ENCODE assay signal across 32 mouse cellular contexts in the genomic region with DNA sequence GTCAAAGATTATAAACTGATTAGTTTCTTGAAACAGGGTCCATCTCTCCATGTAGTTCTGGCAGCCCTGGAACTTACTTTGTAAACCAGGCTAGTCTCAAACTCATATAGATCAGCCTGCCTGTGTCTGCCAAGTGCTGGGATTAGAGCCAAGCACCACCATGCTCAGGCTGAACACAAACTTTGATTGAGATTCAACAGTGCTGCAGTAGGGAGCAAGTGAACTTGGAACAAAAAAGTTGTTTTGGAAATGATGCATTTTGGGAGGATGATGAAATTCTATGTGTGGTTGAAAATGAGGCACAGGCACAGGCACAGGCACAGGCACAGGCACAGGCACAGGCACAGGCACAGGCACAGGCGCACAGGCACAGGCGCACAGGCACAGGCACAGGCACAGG. TPM values are rescaled to one million over a fixed set of nuclear protein-coding genes. Genes with fewer than 3 reads are reported as not detected.
DNase-seq lines count a peak whose midpoint lies in the region; ATAC-seq and TF ChIP-seq lines count a peak whose summit lies in the region.
"Had no signal": no experiment of that assay in that cellular context is flagged by ENCODE, and none has a peak within 500 bp of the region (broad histone marks: within the 10 kb centered on the region; RNA-seq: fewer than 3 reads in every experiment).

No protein-coding gene starts in this region.

- no peak overlapping the region for H3K4me3 ChIP-seq in forebrain, embryonic 14.5 days (ENCODE audit: low read depth, low read length)
- H3K4me3 ChIP-seq in forebrain, embryonic 15.5 days, result no peak overlapping the region
- H3K4me3 ChIP-seq in hindbrain, postnatal 0 days (ENCODE audit: low read length), result no peak overlapping the region
- no peak overlapping the region for H3K4me3 ChIP-seq in hindbrain, embryonic 12.5 days
- H3K4me3 ChIP-seq: heart, embryonic 10.5 days; kidney, embryonic 15.5 days; liver, embryonic 13.5 days; stomach, embryonic 15.5 days had no signal

- no peak overlapping the region for H3K4me2 ChIP-seq in forebrain, embryonic 14.5 days (ENCODE audit: low read length)
- no peak overlapping the region for H3K4me2 ChIP-seq in forebrain, embryonic 15.5 days (replicated peaks)
- H3K4me2 ChIP-seq in hindbrain, postnatal 0 days (ENCODE audit: low read depth, low read length), result no peak overlapping the region
- H3K4me2 ChIP-seq in hindbrain, embryonic 12.5 days (replicated peaks), result no peak overlapping the region
- H3K4me2 ChIP-seq: kidney, embryonic 15.5 days; liver, embryonic 13.5 days; stomach, embryonic 15.5 days had no signal

- no peaks in the 10 kb centered on the region for H3K27me3 ChIP-seq in forebrain, embryonic 14.5 days (replicated peaks; ENCODE audit: control insufficient read depth, insufficient read depth, low read length)
- no peaks in the 10 kb centered on the region for H3K27me3 ChIP-seq in forebrain, embryonic 15.5 days
- H3K27me3 ChIP-seq in hindbrain, postnatal 0 days (ENCODE audit: insufficient read depth, low read length), result no peaks in the 10 kb centered on the region
- H3K27me3 ChIP-seq in hindbrain, embryonic 12.5 days, result no peaks in the 10 kb centered on the region
- H3K27me3 ChIP-seq: CH12.LX; kidney, embryonic 15.5 days; liver, embryonic 13.5 days; stomach, embryonic 15.5 days had no signal

- H3K27ac ChIP-seq in forebrain, embryonic 14.5 days (ENCODE audit: low read depth, low read length), result no peak overlapping the region
- H3K27ac ChIP-seq in forebrain, embryonic 15.5 days (replicated peaks), result no peak overlapping the region
- no peak overlapping the region for H3K27ac ChIP-seq in hindbrain, postnatal 0 days
- H3K27ac ChIP-seq in hindbrain, embryonic 12.5 days, result no peak overlapping the region
- H3K27ac ChIP-seq: heart, embryonic 10.5 days; kidney, embryonic 15.5 days; liver, embryonic 13.5 days; macrophage; stomach, embryonic 15.5 days had no signal

- TF ChIP-seq CTCF in hindbrain, postnatal 0 days (IDR thresholded peaks at IDR 0.05; ENCODE audit: low read depth), result no peak

- no peak overlapping the region for H3K9ac ChIP-seq in forebrain, embryonic 14.5 days (ENCODE audit: low read length)
- H3K9ac ChIP-seq in forebrain, embryonic 15.5 days (replicated peaks), result no peak overlapping the region
- no peak overlapping the region for H3K9ac ChIP-seq in hindbrain, postnatal 0 days (replicated peaks; ENCODE audit: low read length)
- H3K9ac ChIP-seq in hindbrain, embryonic 12.5 days, result no peak overlapping the region
- H3K9ac ChIP-seq: kidney, embryonic 15.5 days; liver, embryonic 13.5 days; stomach, embryonic 15.5 days had no signal

- no peaks in the 10 kb centered on the region for H3K36me3 ChIP-seq in forebrain, embryonic 14.5 days (ENCODE audit: control insufficient read depth, insufficient read depth, low read length)
- H3K36me3 ChIP-seq in forebrain, embryonic 15.5 days, result no peaks in the 10 kb centered on the region
- no peaks in the 10 kb centered on the region for H3K36me3 ChIP-seq in hindbrain, postnatal 0 days (ENCODE audit: insufficient read depth, low read length)
- H3K36me3 ChIP-seq in hindbrain, embryonic 12.5 days, result no peaks in the 10 kb centered on the region
- H3K36me3 ChIP-seq: G1E; heart, embryonic 10.5 days; kidney, embryonic 15.5 days; liver, embryonic 13.5 days; stomach, embryonic 15.5 days had no signal

- no peaks in the 10 kb centered on the region for H3K9me3 ChIP-seq in forebrain, embryonic 14.5 days (replicated peaks; ENCODE audit: control insufficient read depth, low read length)
- H3K9me3 ChIP-seq in forebrain, embryonic 15.5 days, result no peaks in the 10 kb centered on the region
- no peaks in the 10 kb centered on the region for H3K9me3 ChIP-seq in hindbrain, postnatal 0 days (ENCODE audit: low read length)
- no peaks in the 10 kb centered on the region for H3K9me3 ChIP-seq in hindbrain, embryonic 12.5 days (replicated peaks)
- H3K9me3 ChIP-seq: G1E; heart, embryonic 10.5 days; kidney, embryonic 15.5 days; liver, embryonic 13.5 days; stomach, embryonic 15.5 days had no signal

- DNase-seq in forebrain, embryonic 14.5 days (ENCODE audit: low spot score), result peak; percentile 41
- DNase-seq in hindbrain, postnatal 0 days (ENCODE audit: low spot score), result peak; percentile 23
- DNase-seq in right cerebral cortex, postnatal 10 days (ENCODE audit: low spot score in 2 of 2), result peak; percentile 40 to 58
- no peak for DNase-seq in right cerebral cortex, postnatal 36 days (ENCODE audit: low spot score in 2 of 2)
- peak; percentile 82 for DNase-seq in fibroblast of lung, adult 2 months (ENCODE audit: low read depth)
- DNase-seq in cerebellum, adult 9-10 months, result no peak
- DNase-seq: adrenal gland, postnatal 10 days; cerebellum, adult 9-11 months; gastrocnemius, postnatal 10 days; heart, postnatal 4 days; kidney, postnatal 36 days; liver, embryonic 13.5 days; lung, adult 2 months; thymus, postnatal 4 days had no signal

- no peak for ATAC-seq in forebrain, embryonic 14.5 days
- ATAC-seq in forebrain, embryonic 15.5 days (replicated peaks), result no peak
- no peak for ATAC-seq in hindbrain, postnatal 0 days
- no peak for ATAC-seq in hindbrain, embryonic 12.5 days (ENCODE audit: low FRiP score)
- ATAC-seq: activated CD4-positive, CD25-positive, alpha-beta regulatory T cell, adult 4 months; intestine, postnatal 0 days; midbrain, embryonic 16.5 days had no signal

- 90% methylated on average over 2 of the region's 2 CpGs for WGBS in forebrain, embryonic 14.5 days
- 98% methylated on average over 2 of the region's 2 CpGs for WGBS in forebrain, embryonic 15.5 days
- 100% methylated on average over 2 of the region's 2 CpGs for WGBS in hindbrain, postnatal 0 days
- 100% methylated on average over 2 of the region's 2 CpGs for WGBS in hindbrain, embryonic 12.5 days

- no peaks in the 10 kb centered on the region for H3K4me1 ChIP-seq in forebrain, embryonic 14.5 days (ENCODE audit: control insufficient read depth, insufficient read depth, low read length)
- no peaks in the 10 kb centered on the region for H3K4me1 ChIP-seq in forebrain, embryonic 15.5 days
- H3K4me1 ChIP-seq in hindbrain, postnatal 0 days (ENCODE audit: insufficient read depth, low read length), result no peaks in the 10 kb centered on the region
- no peaks in the 10 kb centered on the region for H3K4me1 ChIP-seq in hindbrain, embryonic 12.5 days
- H3K4me1 ChIP-seq: heart, embryonic 10.5 days; kidney, embryonic 15.5 days; liver, embryonic 13.5 days; stomach, embryonic 15.5 days had no signal

RNA-seq across cellular contexts. Expression of gene Trim69, which starts 11.7 kb away (rescaled TPM):
- not detected in 2 replicates for polyA plus RNA-seq in forebrain, embryonic 14.5 days (2014; fragmentation: Nextera tagmentation; extraction: Ambion mirVana)
- polyA plus RNA-seq in forebrain, embryonic 15.5 days (2015; fragmentation: Nextera tagmentation; extraction: Ambion mirVana), result not detected in 2 replicates
- total RNA-seq in hindbrain, postnatal 0 days (2014; rRNA removed), result not detected in 2 replicates
- not detected in 2 replicates for polyA plus RNA-seq in hindbrain, postnatal 0 days (2015; fragmentation: Nextera tagmentation; extraction: Ambion mirVana)
- not detected in 2 replicates for polyA plus RNA-seq in hindbrain, embryonic 12.5 days (2016; fragmentation: Nextera tagmentation; extraction: Ambion mirVana)
- total RNA-seq: adrenal gland, postnatal 10 days; common myeloid progenitor, adult 5-6 weeks; G1E; gastrocnemius, postnatal 10 days; granulocyte monocyte progenitor cell, adult 5-6 weeks; heart, postnatal 4 days; layer of hippocampus, adult 8-10 months; left cerebral cortex, postnatal 14 days; neutrophil, adult 5-6 weeks had no signal
- polyA plus RNA-seq: G1E; heart, embryonic 16.5 days; kidney, embryonic 15.5 days; liver, embryonic 13.5 days; midbrain, embryonic 16.5 days; stomach, embryonic 15.5 days had no signal

RNA-seq across cellular contexts. Expression of gene Patl2, which starts 13.8 kb away (rescaled TPM):
- polyA plus RNA-seq in forebrain, embryonic 14.5 days (2014; fragmentation: Nextera tagmentation; extraction: Ambion mirVana), result not detected in 2 replicates
- polyA plus RNA-seq in forebrain, embryonic 15.5 days (2015; fragmentation: Nextera tagmentation; extraction: Ambion mirVana), result not detected in 2 replicates
- total RNA-seq in hindbrain, postnatal 0 days (2014; rRNA removed), result not detected in 2 replicates
- polyA plus RNA-seq in hindbrain, postnatal 0 days (2015; fragmentation: Nextera tagmentation; extraction: Ambion mirVana), result 0.09 and 0.19 TPM in 2 replicates
- not detected in 2 replicates for polyA plus RNA-seq in hindbrain, embryonic 12.5 days (2016; fragmentation: Nextera tagmentation; extraction: Ambion mirVana)
- total RNA-seq: CH12.LX; common myeloid progenitor, adult 5-6 weeks; gastrocnemius, postnatal 10 days; granulocyte monocyte progenitor cell, adult 5-6 weeks; heart, postnatal 4 days; neutrophil, adult 5-6 weeks had no signal
- polyA plus RNA-seq: kidney, embryonic 15.5 days; lung, adult 2 months; midbrain, embryonic 16.5 days; stomach, embryonic 15.5 days had no signal

RNA-seq across cellular contexts. Expression of gene Terb2, which starts 13.9 kb away (rescaled TPM):
- not detected in 2 replicates for polyA plus RNA-seq in forebrain, embryonic 14.5 days (2014; fragmentation: Nextera tagmentation; extraction: Ambion mirVana)
- not detected in 2 replicates for polyA plus RNA-seq in forebrain, embryonic 15.5 days (2015; fragmentation: Nextera tagmentation; extraction: Ambion mirVana)
- total RNA-seq in hindbrain, postnatal 0 days (2014; rRNA removed), result not detected in 2 replicates
- not detected in 2 replicates for polyA plus RNA-seq in hindbrain, postnatal 0 days (2015; fragmentation: Nextera tagmentation; extraction: Ambion mirVana)
- not detected in 2 replicates for polyA plus RNA-seq in hindbrain, embryonic 12.5 days (2016; fragmentation: Nextera tagmentation; extraction: Ambion mirVana)
- total RNA-seq: adrenal gland, postnatal 10 days; CH12.LX; common myeloid progenitor, adult 5-6 weeks; G1E; gastrocnemius, postnatal 10 days; granulocyte monocyte progenitor cell, adult 5-6 weeks; heart, postnatal 4 days; layer of hippocampus, adult 8-10 months; left cerebral cortex, postnatal 14 days; neutrophil, adult 5-6 weeks had no signal
- polyA plus RNA-seq: activated CD4-positive, CD25-positive, alpha-beta regulatory T cell, adult 4 months; G1E; heart, embryonic 10.5 days; heart, embryonic 16.5 days; intestine, postnatal 0 days; kidney, embryonic 15.5 days; limb, embryonic 14.5 days; liver, embryonic 13.5 days; lung, adult 2 months; macrophage; midbrain, embryonic 16.5 days; stomach, embryonic 15.5 days had no signal

RNA-seq across cellular contexts. Expression of gene B2m, which starts 24.7 kb away (rescaled TPM):
- polyA plus RNA-seq in forebrain, embryonic 14.5 days (2014; fragmentation: Nextera tagmentation; extraction: Ambion mirVana), result 89.8 and 92.2 TPM in 2 replicates
- 67.0 and 71.9 TPM in 2 replicates for polyA plus RNA-seq in forebrain, embryonic 15.5 days (2015; fragmentation: Nextera tagmentation; extraction: Ambion mirVana)
- 101 and 111 TPM in 2 replicates for total RNA-seq in hindbrain, postnatal 0 days (2014; rRNA removed)
- 208 and 216 TPM in 2 replicates for polyA plus RNA-seq in hindbrain, postnatal 0 days (2015; fragmentation: Nextera tagmentation; extraction: Ambion mirVana)
- polyA plus RNA-seq in hindbrain, embryonic 12.5 days (2016; fragmentation: Nextera tagmentation; extraction: Ambion mirVana), result 134 and 143 TPM in 2 replicates

RNA-seq across cellular contexts. Expression of gene Spg11, which starts 54.0 kb away (rescaled TPM):
- polyA plus RNA-seq in forebrain, embryonic 14.5 days (2014; fragmentation: Nextera tagmentation; extraction: Ambion mirVana), result 8.2 and 9.6 TPM in 2 replicates
- polyA plus RNA-seq in forebrain, embryonic 15.5 days (2015; fragmentation: Nextera tagmentation; extraction: Ambion mirVana), result 8.4 and 9.9 TPM in 2 replicates
- 19.9 and 21.9 TPM in 2 replicates for total RNA-seq in hindbrain, postnatal 0 days (2014; rRNA removed)
- polyA plus RNA-seq in hindbrain, postnatal 0 days (2015; fragmentation: Nextera tagmentation; extraction: Ambion mirVana), result 4.3 and 4.5 TPM in 2 replicates
- polyA plus RNA-seq in hindbrain, embryonic 12.5 days (2016; fragmentation: Nextera tagmentation; extraction: Ambion mirVana), result 13.6 and 14.2 TPM in 2 replicates

Comparison
In these comparisons a context has a peak if more than half of its experiments do, and no peak if none do; other contexts are left out.
1. DNase-seq: peak in forebrain, embryonic 14.5 days (single experiment), hindbrain, postnatal 0 days (single experiment), right cerebral cortex, postnatal 10 days (2 of 2) and fibroblast of lung, adult 2 months (single experiment); none in right cerebral cortex, postnatal 36 days (0 of 2) and cerebellum, adult 9-10 months (single experiment).